Mouse (Mus musculus) bone marrow macrophage, adult 2 months (primary cell): ENCODE results near the gene Cnot2.

Experiments
- CTCF ChIP-seq: IDR thresholded peaks from 2 replicates; pipeline ENCODE4 v1.5.1; 2012; ENCODE audit warnings: low read depth, mild to moderate bottlenecking, low read length, moderate library complexity
- POLR2A ChIP-seq: IDR thresholded peaks from 2 replicates; pipeline ENCODE4 v1.6.1; 2012; ENCODE audit warnings: mild to moderate bottlenecking, low read depth, low read length, borderline replicate concordance

DNA sequence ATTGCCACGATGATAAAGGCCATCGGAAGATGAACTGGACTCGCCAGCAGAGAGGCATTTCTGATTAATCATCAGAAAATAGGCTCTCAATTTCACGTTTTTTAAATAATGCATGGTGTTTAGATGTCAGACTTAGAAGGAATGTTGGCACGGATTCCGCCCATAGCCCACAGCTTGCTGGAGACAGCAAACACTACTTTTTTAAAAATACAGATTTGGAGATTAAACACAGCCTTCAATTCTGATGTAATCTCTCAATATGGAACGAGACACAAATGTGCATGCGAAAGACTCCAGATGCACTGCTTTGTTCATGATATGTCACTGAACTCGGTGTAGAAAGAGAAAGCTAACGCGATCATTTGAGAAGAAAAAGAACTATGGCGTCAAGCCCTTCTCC, 145.9 kb downstream of the Cnot2 start:
- TF ChIP-seq CTCF (no peak), POLR2A (no peak)
